Mouse (Mus musculus) erythroblast, embryonic 14.5 days (primary cell): ENCODE data around the gene Cd81.

Experiments used
- GATA1 ChIP-seq: IDR thresholded peaks from 2 replicates; pipeline ENCODE4 v1.6.1; 2012; ENCODE audit warnings: low read length, inconsistent platforms, mixed read lengths
- TAL1 ChIP-seq: IDR thresholded peaks from 3 replicates; pipeline ENCODE4 v1.6.1; 2012; ENCODE audit warnings: low read length, inconsistent platforms, mixed read lengths

- TF ChIP-seq GATA1 (no peak), TAL1 (no peak)
These were observed 2.4 kb upstream of the Cd81 start for GRCm38 (mm10) chr7:143049841-143050816.
